Mouse (Mus musculus): Measurements from ENCODE around the gene Clybl. TPM values are rescaled to one million over a fixed set of nuclear protein-coding genes. Genes with fewer than 3 reads are reported as not detected.

Clybl gene
- polyA plus RNA-seq, 1 experiment from 2014 or later = 22.1 TPM

DNA sequence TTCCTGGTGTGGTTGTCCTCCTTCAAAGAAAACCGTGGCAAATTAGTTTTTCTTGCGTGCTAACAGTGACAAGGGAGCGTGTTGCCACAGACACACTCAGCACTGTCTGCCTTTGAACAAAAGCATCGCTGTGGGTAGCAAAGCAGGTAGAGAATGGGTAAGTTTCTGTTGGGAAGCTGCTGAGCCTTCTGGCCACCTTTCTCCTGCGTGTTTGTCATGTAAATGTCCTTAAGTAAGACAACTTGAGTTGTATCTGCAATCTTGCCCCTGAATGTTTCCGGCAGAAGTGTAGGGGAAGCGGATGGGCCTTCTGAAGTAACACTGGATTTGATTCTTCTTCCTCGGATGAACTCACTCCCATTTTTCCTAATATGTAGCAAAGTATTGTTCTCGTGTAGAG lies 148.6 kb downstream of the Clybl start:
- Histone ChIP-seq H3K9ac (ENCODE audit: low read depth, low read length) (no peak overlapping the region), H3K4me2 (ENCODE audit: low read depth, low read length) (no peak overlapping the region), H3K9me3 (replicated peaks; ENCODE audit: control insufficient read depth, low read length) (no peaks in the 10 kb centered on the region), H3K4me1 (ENCODE audit: control insufficient read depth, low read depth, low read length) (no peaks in the 10 kb centered on the region), H3K36me3 (ENCODE audit: control insufficient read depth, insufficient read depth) (no peaks in the 10 kb centered on the region), H3K4me3 (ENCODE audit: low read depth, low read length) (no peak overlapping the region), H3K27ac (ENCODE audit: low read length) (no peak overlapping the region), H3K27me3 (ENCODE audit: control insufficient read depth, insufficient read depth, low read depth, low read length) (no peaks in the 10 kb centered on the region)
- 69% methylated on average over 9 of the region's 9 CpGs for WGBS (ENCODE audit: insufficient replicate concordance)
- no peak for ATAC-seq (ENCODE audit: low read depth)

DNA sequence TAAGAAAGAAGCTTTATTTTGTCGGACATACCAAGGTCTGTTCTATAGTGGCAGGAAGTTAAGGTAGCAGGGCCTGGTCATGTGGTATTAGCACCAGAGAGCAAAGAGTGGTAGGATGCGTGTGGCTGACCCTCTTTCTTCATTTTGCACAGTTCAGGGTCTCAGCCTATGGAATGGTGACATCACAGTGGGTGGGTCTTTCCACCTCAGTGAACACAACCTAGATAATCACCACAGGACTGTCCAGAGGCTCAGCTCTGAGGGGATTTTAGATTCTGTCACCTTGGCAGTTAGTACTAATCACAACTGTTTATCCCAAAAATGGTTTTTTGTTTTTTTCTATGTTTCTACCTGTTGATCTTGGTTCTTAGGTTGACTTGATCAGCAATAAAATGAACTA lies 149.2 kb downstream of the Clybl start:
- Histone ChIP-seq H3K27ac (ENCODE audit: low read length) (no peak overlapping the region), H3K36me3 (ENCODE audit: control insufficient read depth, insufficient read depth) (no peaks in the 10 kb centered on the region), H3K9me3 (replicated peaks; ENCODE audit: control insufficient read depth, low read length) (no peaks in the 10 kb centered on the region), H3K4me2 (ENCODE audit: low read depth, low read length) (no peak overlapping the region), H3K4me1 (ENCODE audit: control insufficient read depth, low read depth, low read length) (no peaks in the 10 kb centered on the region), H3K27me3 (ENCODE audit: control insufficient read depth, insufficient read depth, low read depth, low read length) (no peaks in the 10 kb centered on the region), H3K9ac (ENCODE audit: low read depth, low read length) (no peak overlapping the region), H3K4me3 (ENCODE audit: low read depth, low read length) (no peak overlapping the region)
- WGBS (ENCODE audit: insufficient replicate concordance) = 73% methylated on average over 2 of the region's 2 CpGs
- ATAC-seq (ENCODE audit: low read depth) = no peak

DNA sequence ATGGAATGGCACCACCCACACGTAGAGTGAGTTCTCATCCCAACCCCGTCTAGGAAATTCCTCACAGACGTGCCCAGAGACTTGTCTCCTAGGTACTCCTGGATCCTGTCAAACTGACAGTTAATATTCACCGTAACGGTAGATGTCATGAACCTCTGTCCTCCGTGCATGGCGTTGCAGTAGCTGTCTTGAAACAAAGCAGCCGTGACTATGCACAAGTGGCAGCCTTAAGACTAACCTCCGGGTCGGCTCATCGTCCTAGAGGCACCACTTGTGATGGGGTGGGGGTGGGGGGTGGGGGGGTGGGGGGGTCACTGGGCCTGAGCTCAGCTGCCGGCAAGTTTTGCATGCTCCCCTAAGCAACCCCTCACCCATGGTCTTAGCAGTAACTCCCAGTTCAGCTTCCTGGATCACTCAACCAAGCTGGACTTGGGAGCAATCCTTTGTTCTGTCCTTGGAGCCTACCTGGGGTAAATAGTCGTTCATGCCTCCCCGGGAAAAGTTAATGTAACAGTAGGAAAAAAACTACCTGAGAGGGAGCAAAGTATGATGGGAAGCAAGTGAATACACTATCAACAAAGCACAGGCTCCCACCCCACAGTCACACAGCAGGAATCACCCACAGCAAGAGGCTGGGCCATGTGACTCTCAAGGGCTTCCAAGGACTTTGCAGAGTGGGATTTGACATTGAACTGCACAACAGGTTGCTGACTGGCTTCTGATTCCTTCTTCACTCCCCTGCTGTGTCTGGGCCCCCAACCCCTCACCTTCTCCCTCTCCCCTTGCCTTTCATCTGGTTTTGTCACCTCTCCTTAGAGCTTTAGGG lies 150.3 kb downstream of the Clybl start:
- ATAC-seq (ENCODE audit: low read depth) = no peak
- no peak overlapping the region for H3K4me2 ChIP-seq (ENCODE audit: low read depth, low read length)
- no peak overlapping the region for H3K4me3 ChIP-seq (ENCODE audit: low read depth, low read length)
- WGBS (ENCODE audit: insufficient replicate concordance) = 54% methylated on average over 14 of the region's 14 CpGs
- H3K27me3 ChIP-seq (ENCODE audit: control insufficient read depth, insufficient read depth, low read depth, low read length) = no peaks in the 10 kb centered on the region
- H3K27ac ChIP-seq (ENCODE audit: low read length) = no peak overlapping the region
- no peaks in the 10 kb centered on the region for H3K9me3 ChIP-seq (replicated peaks; ENCODE audit: control insufficient read depth, low read length)
- H3K36me3 ChIP-seq (ENCODE audit: control insufficient read depth, insufficient read depth) = no peaks in the 10 kb centered on the region
- no peak overlapping the region for H3K9ac ChIP-seq (ENCODE audit: low read depth, low read length)
- H3K4me1 ChIP-seq (ENCODE audit: control insufficient read depth, low read depth, low read length) = no peaks in the 10 kb centered on the region

DNA sequence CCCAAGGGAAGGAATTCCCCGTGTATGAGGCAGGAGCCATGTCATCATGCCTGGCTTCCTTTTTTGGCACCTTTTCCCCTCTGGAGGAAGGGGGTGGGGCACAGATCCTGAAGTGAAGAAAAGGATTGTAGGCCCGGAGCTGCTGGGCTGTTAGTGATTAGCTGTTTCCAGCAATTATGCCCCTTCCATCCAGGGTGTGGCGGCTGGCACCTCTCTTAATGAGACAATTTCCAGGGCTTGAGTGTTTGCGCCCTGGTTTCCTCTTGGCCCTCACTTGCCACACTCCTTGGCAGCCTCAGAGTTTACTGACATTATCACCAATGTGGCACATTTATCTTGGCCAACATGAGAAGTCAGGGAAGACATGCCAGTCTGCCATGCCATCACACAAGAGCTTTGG lies 155.5 kb downstream of the Clybl start:
- Histone ChIP-seq H3K9me3 (replicated peaks; ENCODE audit: control insufficient read depth, low read length) (no peaks in the 10 kb centered on the region), H3K4me3 (ENCODE audit: low read depth, low read length) (no peak overlapping the region), H3K4me2 (ENCODE audit: low read depth, low read length) (no peak overlapping the region), H3K9ac (ENCODE audit: low read depth, low read length) (no peak overlapping the region), H3K36me3 (ENCODE audit: control insufficient read depth, insufficient read depth) (no peaks in the 10 kb centered on the region), H3K27me3 (ENCODE audit: control insufficient read depth, insufficient read depth, low read depth, low read length) (no peaks in the 10 kb centered on the region), H3K27ac (ENCODE audit: low read length) (no peak overlapping the region), H3K4me1 (ENCODE audit: control insufficient read depth, low read depth, low read length) (no peaks in the 10 kb centered on the region)
- WGBS (ENCODE audit: insufficient replicate concordance) = 61% methylated on average over 4 of the region's 4 CpGs
- no peak for ATAC-seq (ENCODE audit: low read depth)

DNA sequence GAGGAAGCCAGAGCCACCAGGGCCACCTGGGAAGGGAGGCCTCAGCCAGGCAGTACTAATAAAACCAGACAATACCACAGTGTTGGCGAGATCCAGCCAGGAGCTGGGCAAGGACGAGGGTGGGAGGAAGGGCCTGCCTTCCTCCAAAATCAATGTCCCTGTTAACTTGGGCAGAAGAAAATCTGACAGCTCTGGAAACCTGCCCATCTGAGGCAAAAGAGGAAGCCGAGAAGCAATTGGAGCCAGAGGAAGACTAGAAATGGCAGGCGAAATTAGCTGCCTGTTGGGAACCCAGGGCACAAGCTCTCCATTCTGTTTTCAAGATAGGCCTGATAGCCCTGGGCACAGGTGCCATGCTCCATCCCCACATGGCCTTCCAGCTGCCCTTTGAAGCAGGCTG lies 157.3 kb downstream of the Clybl start:
- Histone ChIP-seq H3K9me3 (replicated peaks; ENCODE audit: control insufficient read depth, low read length) (no peaks in the 10 kb centered on the region), H3K4me1 (ENCODE audit: control insufficient read depth, low read depth, low read length) (no peaks in the 10 kb centered on the region), H3K4me2 (ENCODE audit: low read depth, low read length) (no peak overlapping the region), H3K36me3 (ENCODE audit: control insufficient read depth, insufficient read depth) (no peaks in the 10 kb centered on the region), H3K27me3 (ENCODE audit: control insufficient read depth, insufficient read depth, low read depth, low read length) (no peaks in the 10 kb centered on the region), H3K4me3 (ENCODE audit: low read depth, low read length) (no peak overlapping the region), H3K27ac (ENCODE audit: low read length) (no peak overlapping the region), H3K9ac (ENCODE audit: low read depth, low read length) (no peak overlapping the region)
- ATAC-seq (ENCODE audit: low read depth) = no peak
- 56% methylated on average over 4 of the region's 4 CpGs for WGBS (ENCODE audit: insufficient replicate concordance)

DNA sequence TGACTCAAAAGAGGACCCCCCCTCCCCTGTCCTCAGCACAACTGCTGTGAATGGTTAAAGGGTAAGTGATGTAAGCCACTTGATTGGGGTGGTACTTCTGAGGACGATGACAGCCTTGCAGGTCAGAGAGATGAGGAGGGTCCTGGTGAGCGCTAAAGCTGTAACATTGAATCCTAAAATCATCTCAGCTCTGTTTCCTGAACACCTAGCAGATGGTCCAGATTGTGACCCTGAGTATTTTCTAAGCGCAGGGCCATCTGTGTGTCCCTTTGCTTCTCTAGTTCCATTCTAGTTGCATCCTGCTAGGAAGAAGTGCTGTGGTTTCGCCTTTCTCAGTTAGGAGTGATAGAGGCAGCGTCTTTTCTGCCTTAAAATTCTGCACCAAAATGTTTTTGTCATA lies 158.6 kb downstream of the Clybl start:
- Histone ChIP-seq H3K4me2 (ENCODE audit: low read depth, low read length) (no peak overlapping the region), H3K9ac (ENCODE audit: low read depth, low read length) (no peak overlapping the region), H3K36me3 (ENCODE audit: control insufficient read depth, insufficient read depth) (no peaks in the 10 kb centered on the region), H3K9me3 (replicated peaks; ENCODE audit: control insufficient read depth, low read length) (no peaks in the 10 kb centered on the region), H3K4me1 (ENCODE audit: control insufficient read depth, low read depth, low read length) (no peaks in the 10 kb centered on the region), H3K27me3 (ENCODE audit: control insufficient read depth, insufficient read depth, low read depth, low read length) (no peaks in the 10 kb centered on the region), H3K4me3 (ENCODE audit: low read depth, low read length) (no peak overlapping the region), H3K27ac (ENCODE audit: low read length) (no peak overlapping the region)
- whole genome bisulfite sequencing (ENCODE audit: insufficient replicate concordance) = 70% methylated on average over 5 of the region's 5 CpGs
- no peak for ATAC-seq (ENCODE audit: low read depth)

DNA sequence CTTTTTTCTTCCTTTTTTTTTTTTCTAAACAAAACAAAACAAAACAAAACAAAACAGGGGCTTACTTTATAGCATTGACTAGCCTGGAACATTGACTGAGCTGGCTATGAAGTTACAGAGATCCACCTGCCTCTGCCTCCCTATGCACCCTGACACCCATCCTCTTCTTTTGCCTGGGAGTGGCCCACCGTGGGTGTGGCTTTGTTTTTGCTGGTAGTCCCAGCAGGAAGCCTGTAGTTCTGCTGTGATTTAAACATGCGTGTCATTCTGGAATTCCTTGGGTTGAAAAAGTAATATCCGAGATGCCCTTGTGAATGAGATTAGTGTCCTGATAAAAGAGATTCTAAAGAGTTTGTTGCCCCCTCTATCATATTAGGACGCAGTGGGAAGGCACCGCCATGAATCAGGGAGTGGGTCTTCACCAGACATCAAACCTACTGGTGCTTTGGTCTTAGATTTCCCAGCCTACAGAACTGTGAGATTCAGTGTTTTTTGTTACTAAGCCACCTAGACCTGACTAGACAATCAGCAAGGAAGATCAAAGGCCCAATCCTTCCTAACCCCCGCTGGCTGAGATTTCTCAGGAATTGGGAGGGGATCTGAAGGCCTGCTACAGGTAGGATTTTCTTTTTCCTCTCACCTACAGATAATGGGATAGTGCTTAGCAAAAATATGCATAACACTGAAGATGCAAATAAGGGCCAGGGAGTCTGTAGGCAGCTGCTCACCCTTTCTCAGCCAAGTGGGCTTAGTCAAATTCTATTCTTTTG lies 160.3 kb downstream of the Clybl start:
- no peak overlapping the region for H3K9ac ChIP-seq (ENCODE audit: low read depth, low read length)
- no peak overlapping the region for H3K27ac ChIP-seq (ENCODE audit: low read length)
- H3K9me3 ChIP-seq (replicated peaks; ENCODE audit: control insufficient read depth, low read length) = no peaks in the 10 kb centered on the region
- no peak overlapping the region for H3K4me3 ChIP-seq (ENCODE audit: low read depth, low read length)
- H3K36me3 ChIP-seq (ENCODE audit: control insufficient read depth, insufficient read depth) = no peaks in the 10 kb centered on the region
- no peaks in the 10 kb centered on the region for H3K27me3 ChIP-seq (ENCODE audit: control insufficient read depth, insufficient read depth, low read depth, low read length)
- H3K4me1 ChIP-seq (ENCODE audit: control insufficient read depth, low read depth, low read length) = no peaks in the 10 kb centered on the region
- 46% methylated on average over 6 of the region's 6 CpGs for WGBS (ENCODE audit: insufficient replicate concordance)
- H3K4me2 ChIP-seq (ENCODE audit: low read depth, low read length) = no peak overlapping the region
- ATAC-seq (ENCODE audit: low read depth) = no peak

DNA sequence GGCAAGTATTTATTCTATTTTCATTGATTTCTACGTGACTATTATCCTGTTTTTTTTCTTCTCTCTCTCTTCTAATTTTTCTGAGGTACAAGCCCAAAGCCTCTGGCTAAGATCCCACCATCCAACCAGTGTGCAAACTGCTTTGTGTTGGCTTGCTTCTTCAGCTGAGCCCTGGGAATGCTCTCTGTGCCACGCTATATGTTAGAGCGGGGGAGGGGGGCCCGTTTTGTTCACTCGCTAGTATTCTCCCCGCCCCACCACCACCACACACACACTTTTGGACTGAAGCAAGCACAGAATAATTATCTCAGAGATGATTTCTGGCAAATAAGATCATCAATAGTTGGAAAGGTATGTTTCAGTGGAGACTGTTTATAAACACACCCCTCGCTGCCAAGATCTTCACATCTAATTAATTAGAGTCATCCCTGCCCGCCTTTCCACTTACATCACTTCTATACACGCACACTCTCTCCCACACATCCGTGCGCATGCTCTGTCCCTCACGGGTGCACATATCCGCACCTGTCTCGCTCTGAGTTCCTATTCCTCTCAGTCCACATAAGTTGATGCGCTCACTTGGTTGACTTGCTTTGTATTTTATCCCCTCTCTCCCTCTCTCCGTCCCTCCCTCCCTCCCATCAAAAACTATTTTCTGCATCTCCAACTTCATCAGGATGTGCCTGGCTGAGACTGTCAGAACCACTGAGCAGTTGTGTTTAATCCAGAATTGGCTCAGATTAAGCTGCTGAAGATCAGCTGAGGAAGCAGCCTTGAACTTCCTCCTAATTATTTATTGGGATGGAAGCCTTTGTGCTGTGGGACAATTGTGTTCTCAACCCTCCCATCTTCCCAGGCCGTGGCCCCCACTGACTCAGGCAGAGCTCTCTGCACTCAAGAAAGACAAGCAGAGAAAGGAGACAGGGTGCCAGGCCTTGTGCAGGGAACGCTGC lies 163.0 kb downstream of the Clybl start:
- Histone ChIP-seq H3K27me3 (ENCODE audit: control insufficient read depth, insufficient read depth, low read depth, low read length) (no peaks in the 10 kb centered on the region), H3K4me1 (ENCODE audit: control insufficient read depth, low read depth, low read length) (no peaks in the 10 kb centered on the region), H3K9ac (ENCODE audit: low read depth, low read length) (no peak overlapping the region), H3K27ac (ENCODE audit: low read length) (no peak overlapping the region), H3K36me3 (ENCODE audit: control insufficient read depth, insufficient read depth) (no peaks in the 10 kb centered on the region), H3K9me3 (replicated peaks; ENCODE audit: control insufficient read depth, low read length) (no peaks in the 10 kb centered on the region), H3K4me3 (ENCODE audit: low read depth, low read length) (no peak overlapping the region), H3K4me2 (ENCODE audit: low read depth, low read length) (no peak overlapping the region)
- no peak for ATAC-seq (ENCODE audit: low read depth)
- WGBS (ENCODE audit: insufficient replicate concordance) = 77% methylated on average over 18 of the region's 18 CpGs

Measured in liver, embryonic 16.5 days (tissue).